Mouse (Mus musculus) E14TG2a.4 (cell line): Measurements from ENCODE around the gene Nsmce1.

ENCODE experiments used
- CTCF ChIP-seq: conservative IDR thresholded peaks from 2 replicates; pipeline ENCODE4 v1.5.1; 2014; ENCODE audit warnings: low read length
- NANOG ChIP-seq: IDR thresholded peaks from 2 replicates; pipeline ENCODE4 v1.6.1; 2014; ENCODE audit warnings: borderline replicate concordance, low read length, mixed read lengths
- POU5F1 ChIP-seq: IDR thresholded peaks from 2 replicates; pipeline ENCODE4 v1.6.1; 2014; ENCODE audit warnings: low read length, borderline replicate concordance

DNA sequence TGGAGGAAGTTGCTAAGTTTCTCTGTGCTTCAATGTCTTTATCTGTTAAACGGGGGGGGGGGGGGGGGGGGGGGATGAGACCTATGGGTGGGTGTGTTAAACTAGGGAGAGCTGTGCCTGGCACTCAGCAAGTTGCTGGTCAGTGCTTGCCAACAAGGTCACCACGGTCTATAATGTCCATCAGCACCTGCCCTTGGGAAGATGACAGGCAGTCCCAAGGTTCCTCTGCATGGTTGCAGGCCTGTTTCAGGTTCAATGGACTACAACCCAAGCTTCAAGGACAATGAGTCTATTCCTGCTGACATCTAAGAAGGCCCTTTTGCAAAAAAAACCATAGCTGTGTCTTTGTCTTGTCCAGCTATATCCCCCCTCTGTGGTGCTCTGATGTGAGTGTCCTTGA, 69.5 kb downstream of the Nsmce1 start:
- no peak for TF ChIP-seq CTCF
- TF ChIP-seq POU5F1: no peak
- TF ChIP-seq NANOG: no peak
